Mouse (Mus musculus) heart, adult 2 months (tissue): ENCODE data around the gene Dio1. TPM values are rescaled to one million over a fixed set of nuclear protein-coding genes. Genes with fewer than 3 reads are reported as not detected.

Experiments used
- DNase-seq, 2 experiments: peaks; one replicate each; pipeline ENCODE4 v3.0.0; 2021
- H3K27ac ChIP-seq: fragments of 200-600 bp; 2 replicates; pipeline ENCODE4 v1.8.1; 2022
- H3K27me3 ChIP-seq: fragments of 200-500 bp; 2 replicates; pipeline ENCODE4 v1.6.1; 2012; ENCODE audit warnings: mild to moderate bottlenecking, low read length, inconsistent platforms, mixed read lengths; ENCODE audit not compliant: control insufficient read depth, insufficient read depth
- H3K36me3 ChIP-seq: fragments of 200-500 bp; 2 replicates; pipeline ENCODE4 v1.6.1; 2012; ENCODE audit warnings: low read length, inconsistent platforms; ENCODE audit not compliant: control insufficient read depth, insufficient read depth
- H3K4me1 ChIP-seq: fragments of 200-500 bp; 2 replicates; pipeline ENCODE4 v1.6.1; 2011; ENCODE audit warnings: low read length; ENCODE audit not compliant: control insufficient read depth, insufficient read depth
- H3K4me3 ChIP-seq: fragments of 200-600 bp; 2 replicates; pipeline ENCODE4 v1.8.1; 2022
- H3K79me2 ChIP-seq: fragments of 200-500 bp; replicated peaks from 2 replicates; pipeline ENCODE4 v1.6.1; 2012; ENCODE audit warnings: mild to moderate bottlenecking, inconsistent platforms, low read length, moderate library complexity, mixed read lengths; ENCODE audit not compliant: control insufficient read depth, insufficient read depth
- H3K9ac ChIP-seq: fragments of 200-500 bp; 2 replicates; pipeline ENCODE4 v1.6.1; 2012; ENCODE audit warnings: low read depth, mild to moderate bottlenecking, control low read depth, inconsistent platforms, low read length, mixed read lengths
- CTCF ChIP-seq: fragments of 200-600 bp; IDR thresholded peaks from 2 replicates; pipeline ENCODE4 v1.8.1; 2022; ENCODE audit warnings: antibody characterized with exemption, mild to moderate bottlenecking, moderate library complexity
- EP300 ChIP-seq: fragments of 200-500 bp; IDR thresholded peaks from 2 replicates; pipeline ENCODE4 v1.6.1; 2011; ENCODE audit warnings: low read depth, low read length, control low read depth; ENCODE audit not compliant: insufficient read depth
- POLR2A ChIP-seq: fragments of 200-500 bp; IDR thresholded peaks from 2 replicates; pipeline ENCODE4 v1.6.1; 2011; ENCODE audit warnings: mild to moderate bottlenecking, low read depth, low read length, control low read depth; ENCODE audit not compliant: insufficient read depth
- WGBS: fragments of 180-500 bp; shearing (Covaris S2); methylation state at CpG from one replicate; pipeline ENCODE4 v1.1.7; 2018; 5-methylcytosine and 5-hydroxymethylcytosine counted together
- intact Hi-C: fragments of 180-260 bp; cut with DNase I; formaldehyde crosslinking; loops from one replicate; pipeline ENCODE4 v1.15.1; 2025
- polyA plus RNA-seq: library from polyadenylated mRNA; depleted of rRNA; stranded (reverse); fragments of >200 nt; gene quantifications from 2 replicates; pipeline ENCODE4 v1.2.3, GENCODE M21; 2012
- total RNA-seq, 2 experiments: library from RNA; stranded (reverse); gene quantifications; 2 replicates each; pipeline ENCODE4 v1.2.3; 2021

Dio1 gene
- total and polyA plus RNA-seq, 3 experiments, result not detected

GRCm38 (mm10) chr4:107299779-107300340, 7.1 kb downstream of the Dio1 start:
- H3K4me1 ChIP-seq, result no peaks in the 10 kb centered on the region
- no peak for TF ChIP-seq POLR2A
- TF ChIP-seq CTCF, result no peak
- no peak for TF ChIP-seq EP300
- no peaks in the 10 kb centered on the region for H3K79me2 ChIP-seq
- intact Hi-C loops, result no loop called here
- no peaks in the 10 kb centered on the region for H3K36me3 ChIP-seq
- no peak overlapping the region for H3K9ac ChIP-seq
- no peak overlapping the region for H3K27ac ChIP-seq
- 87% methylated on average over 7 of the region's 7 CpGs for WGBS
- no peak overlapping the region for H3K4me3 ChIP-seq
- H3K27me3 ChIP-seq, result no peaks in the 10 kb centered on the region
- no peak for DNase-seq

DNA sequence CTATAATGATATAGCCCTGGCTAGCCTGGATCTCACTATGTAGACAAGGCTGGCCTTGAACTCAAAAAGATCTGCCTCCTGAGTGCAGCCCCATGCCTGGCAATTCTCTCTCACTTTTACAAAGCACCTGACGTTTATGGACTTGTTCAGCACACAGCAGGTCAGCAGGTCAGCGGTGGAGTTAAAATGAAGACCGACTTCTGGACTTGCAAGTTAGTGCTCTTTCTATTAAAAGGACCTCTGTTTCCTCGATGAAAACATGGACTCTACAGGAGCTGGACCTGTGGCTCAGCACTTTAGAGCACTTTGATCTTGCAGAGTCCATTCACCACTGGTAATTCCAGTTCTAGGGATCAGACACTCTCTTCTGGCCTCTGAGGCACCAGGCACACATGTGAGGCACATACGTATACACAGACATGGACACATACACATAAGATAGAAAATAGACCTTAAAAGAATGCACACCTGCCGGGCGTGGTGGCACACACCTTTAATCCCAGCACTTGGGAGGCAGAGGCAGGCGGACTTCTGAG, 8.8 kb downstream of the Dio1 start:
- Histone ChIP-seq H3K27ac (no peak overlapping the region), H3K79me2 (no peaks in the 10 kb centered on the region), H3K36me3 (no peaks in the 10 kb centered on the region), H3K9ac (no peak overlapping the region), H3K4me3 (no peak overlapping the region), H3K4me1 (no peaks in the 10 kb centered on the region), H3K27me3 (no peaks in the 10 kb centered on the region)
- TF ChIP-seq POLR2A (no peak), EP300 (no peak), CTCF (no peak)
- WGBS, result 84% methylated on average over 8 of the region's 8 CpGs
- intact Hi-C loops, result no loop called here
- DNase-seq, result no peak

DNA sequence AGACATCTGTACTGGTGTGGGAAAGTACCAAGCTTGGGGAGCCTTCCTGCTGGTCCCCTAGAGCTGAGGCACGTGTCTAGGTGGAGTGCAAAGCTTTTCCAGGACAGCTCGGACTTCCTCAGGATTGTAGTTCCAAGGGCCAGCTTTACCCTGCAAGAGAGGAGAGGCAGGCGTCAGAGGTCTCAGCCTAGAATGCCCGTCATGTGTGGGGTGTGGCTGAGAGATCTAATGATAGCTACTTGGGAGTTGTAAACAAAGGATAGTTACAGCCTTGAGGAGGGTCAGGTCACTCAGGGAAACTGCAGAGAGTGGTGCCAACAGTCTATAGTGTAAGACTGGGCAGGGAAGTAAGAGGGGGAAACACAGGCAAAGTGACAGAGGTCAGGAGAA, 14.7 kb downstream of the Dio1 start:
- no peaks in the 10 kb centered on the region for H3K27me3 ChIP-seq
- no peaks in the 10 kb centered on the region for H3K36me3 ChIP-seq
- no peak overlapping the region for H3K27ac ChIP-seq
- H3K9ac ChIP-seq, result no peak overlapping the region
- no peak for TF ChIP-seq POLR2A
- TF ChIP-seq EP300, result no peak
- TF ChIP-seq CTCF, result no peak
- no peak for DNase-seq
- H3K4me3 ChIP-seq, result no peak overlapping the region
- no peaks in the 10 kb centered on the region for H3K79me2 ChIP-seq
- intact Hi-C loops, result no loop called here
- H3K4me1 ChIP-seq, result no peaks in the 10 kb centered on the region
- 38% methylated on average over 4 of the region's 4 CpGs for WGBS

DNA sequence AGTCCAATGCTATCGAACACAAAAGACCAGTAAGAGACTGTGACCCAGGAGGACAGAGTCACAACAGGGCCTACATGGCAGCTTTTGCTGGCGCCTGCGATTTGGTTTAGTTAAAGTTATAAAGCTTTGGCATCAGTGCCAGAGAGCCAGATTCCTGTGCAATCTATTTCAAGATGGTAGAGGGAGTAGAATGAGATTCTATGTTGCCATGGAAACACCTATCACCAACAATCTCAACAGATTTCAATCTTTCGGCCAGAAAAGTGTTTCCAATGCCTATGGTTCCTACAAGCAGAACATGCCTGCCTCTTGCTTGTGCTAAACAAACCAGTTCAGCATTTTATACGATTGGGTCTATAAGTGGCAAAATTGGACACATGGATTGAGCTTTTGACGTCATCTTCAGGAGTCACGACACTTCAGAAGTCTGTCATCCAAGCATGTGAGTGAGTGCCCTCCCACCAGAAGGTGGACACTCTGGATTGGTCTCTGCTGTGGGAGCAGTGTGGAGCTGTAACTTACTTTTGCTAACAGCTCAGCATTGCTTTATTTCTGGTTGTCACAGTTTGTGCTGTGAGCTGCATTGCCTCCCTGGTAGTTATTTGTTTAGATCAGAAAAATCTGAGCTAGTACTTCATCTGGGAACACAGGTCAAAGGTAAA, 15.2 kb downstream of the Dio1 start:
- no peak overlapping the region for H3K27ac ChIP-seq
- no peak overlapping the region for H3K4me3 ChIP-seq
- TF ChIP-seq CTCF (no peak), EP300 (no peak), POLR2A (no peak)
- no peaks in the 10 kb centered on the region for H3K4me1 ChIP-seq
- H3K36me3 ChIP-seq, result no peaks in the 10 kb centered on the region
- DNase-seq, result no peak
- no peaks in the 10 kb centered on the region for H3K79me2 ChIP-seq
- 80% methylated on average over 7 of the region's 7 CpGs for WGBS
- H3K27me3 ChIP-seq, result no peaks in the 10 kb centered on the region
- no peak overlapping the region for H3K9ac ChIP-seq
- intact Hi-C loops, result no loop called here

GRCm38 (mm10) chr4:107287517-107287916, 19.5 kb downstream of the Dio1 start:
- intact Hi-C loops, result no loop called here
- Histone ChIP-seq H3K27me3 (no peaks in the 10 kb centered on the region), H3K27ac (no peak overlapping the region), H3K36me3 (no peaks in the 10 kb centered on the region), H3K79me2 (no peaks in the 10 kb centered on the region), H3K4me3 (no peak overlapping the region), H3K9ac (no peak overlapping the region), H3K4me1 (no peaks in the 10 kb centered on the region)
- WGBS, result 78% methylated on average over 2 of the region's 2 CpGs
- no peak for DNase-seq
- TF ChIP-seq CTCF, result no peak
- no peak for TF ChIP-seq POLR2A
- no peak for TF ChIP-seq EP300

DNA sequence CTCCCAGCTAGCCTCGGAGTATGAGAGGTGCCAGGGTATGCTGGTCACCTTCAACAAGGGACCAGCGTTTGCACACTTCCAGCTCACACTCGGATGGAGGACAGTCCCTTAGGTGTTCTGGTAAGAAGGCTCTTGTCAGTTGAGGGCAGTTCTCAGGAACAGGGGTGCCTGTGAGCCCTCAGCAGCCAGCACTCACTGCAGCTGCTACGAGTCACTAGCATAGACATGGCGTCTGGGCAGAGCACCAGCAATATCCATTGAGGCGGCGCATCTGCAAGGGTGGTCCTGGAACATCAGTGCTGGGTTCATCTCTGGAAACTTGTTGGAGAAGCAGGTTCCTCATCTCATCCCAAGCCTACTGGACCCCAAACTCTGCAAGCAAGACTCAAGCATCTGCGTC, 20.6 kb downstream of the Dio1 start:
- no peaks in the 10 kb centered on the region for H3K36me3 ChIP-seq
- H3K4me3 ChIP-seq, result no peak overlapping the region
- no peak overlapping the region for H3K27ac ChIP-seq
- 93% methylated on average over 8 of the region's 8 CpGs for WGBS
- TF ChIP-seq POLR2A, result no peak
- TF ChIP-seq CTCF, result no peak
- TF ChIP-seq EP300, result no peak
- H3K4me1 ChIP-seq, result no peaks in the 10 kb centered on the region
- DNase-seq, result no peak
- H3K9ac ChIP-seq, result no peak overlapping the region
- H3K27me3 ChIP-seq, result no peaks in the 10 kb centered on the region
- intact Hi-C loops, result no loop called here
- no peaks in the 10 kb centered on the region for H3K79me2 ChIP-seq
